Comparison of ENCODE assay signal across 21 mouse cellular contexts in the genomic region with DNA sequence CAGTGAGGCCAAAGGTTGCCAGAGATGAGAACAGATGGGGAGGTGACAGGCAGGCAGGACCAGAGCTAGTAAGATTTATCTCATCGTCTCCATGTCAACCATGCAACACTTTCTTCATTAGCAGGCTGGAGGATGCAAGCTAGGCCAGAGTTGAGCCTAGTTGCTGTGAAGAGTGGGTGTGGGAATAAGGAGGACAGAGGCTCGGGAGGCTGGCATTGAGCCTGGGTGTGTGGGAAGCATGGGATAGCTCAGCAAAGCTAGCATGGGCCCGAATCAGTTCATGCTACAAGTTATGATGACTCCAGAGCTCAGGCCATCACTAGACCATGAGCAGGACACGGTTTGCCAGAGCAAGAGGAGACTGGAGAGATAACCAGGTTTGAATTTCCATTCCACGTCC.
DNase-seq lines count a peak whose midpoint lies in the region; ATAC-seq lines count a peak whose summit lies in the region.
"Had no signal": no experiment of that assay in that cellular context is flagged by ENCODE, and none has a peak within 500 bp of the region (broad histone marks: within the 10 kb centered on the region; RNA-seq: fewer than 3 reads in every experiment).

No protein-coding gene starts in this region.

- no peak overlapping the region for H3K27ac ChIP-seq in forebrain, embryonic 16.5 days (ENCODE audit: low read length)
- H3K27ac ChIP-seq: embryonic facial prominence, embryonic 12.5 days; hindbrain, embryonic 14.5 days; midbrain, embryonic 13.5 days; neural tube, embryonic 12.5 days had no signal

- no peak for ATAC-seq in forebrain, embryonic 16.5 days
- ATAC-seq: forebrain, embryonic 14.5 days; lung, postnatal 0 days; midbrain, embryonic 13.5 days had no signal

- no peaks in the 10 kb centered on the region for H3K9me3 ChIP-seq in forebrain, embryonic 16.5 days (ENCODE audit: control insufficient read depth, low read length)
- H3K9me3 ChIP-seq: embryonic facial prominence, embryonic 12.5 days; midbrain, embryonic 13.5 days; neural tube, embryonic 12.5 days had no signal

- H3K4me1 ChIP-seq in forebrain, embryonic 16.5 days (replicated peaks; ENCODE audit: control insufficient read depth, insufficient read depth, low read length) = no peaks in the 10 kb centered on the region
- H3K4me1 ChIP-seq: embryonic facial prominence, embryonic 12.5 days; midbrain, embryonic 13.5 days; neural tube, embryonic 12.5 days had no signal

- no peak overlapping the region for H3K9ac ChIP-seq in forebrain, embryonic 16.5 days (replicated peaks; ENCODE audit: low read depth, low read length)
- H3K9ac ChIP-seq: embryonic facial prominence, embryonic 12.5 days; hindbrain, embryonic 14.5 days; midbrain, embryonic 13.5 days; neural tube, embryonic 12.5 days had no signal

- H3K4me3 ChIP-seq in forebrain, embryonic 16.5 days (replicated peaks; ENCODE audit: low read length) = no peak overlapping the region
- H3K4me3 ChIP-seq: embryonic facial prominence, embryonic 12.5 days; erythroblast, embryonic 14.5 days; midbrain, embryonic 13.5 days; neural tube, embryonic 12.5 days had no signal

- DNase-seq in heart, adult 11 months = peak; percentile 87
- no peak for DNase-seq in heart, postnatal 36 days
- DNase-seq in right cerebral cortex, adult 18-20 months = peak; percentile 81
- no peak for DNase-seq in right cerebral cortex, postnatal 4 days
- DNase-seq in right cerebral cortex, postnatal 10 days (ENCODE audit: low spot score in 2 of 2) = peak; percentile 41 to 52
- DNase-seq in B cell, adult 2 months = no peak
- DNase-seq: adrenal gland, adult 8-10 months; cerebellum, adult 9-11 months; gastrocnemius, postnatal 36 days; kidney, adult 9 months; kidney, postnatal 25 days; liver; thymus, postnatal 36 days had no signal

- H3K27me3 ChIP-seq in forebrain, embryonic 16.5 days (replicated peaks; ENCODE audit: control insufficient read depth, insufficient read depth, low read length) = no peaks in the 10 kb centered on the region
- H3K27me3 ChIP-seq: embryonic facial prominence, embryonic 12.5 days; midbrain, embryonic 13.5 days; neural tube, embryonic 12.5 days had no signal

- H3K4me2 ChIP-seq in forebrain, embryonic 16.5 days (ENCODE audit: low read length) = no peak overlapping the region
- H3K4me2 ChIP-seq: embryonic facial prominence, embryonic 12.5 days; hindbrain, embryonic 14.5 days; midbrain, embryonic 13.5 days; neural tube, embryonic 12.5 days had no signal

- WGBS in forebrain, embryonic 16.5 days = 89% methylated on average over 5 of the region's 5 CpGs

- H3K36me3 ChIP-seq in forebrain, embryonic 16.5 days (ENCODE audit: control insufficient read depth, insufficient read depth) = no peaks in the 10 kb centered on the region
- H3K36me3 ChIP-seq: embryonic facial prominence, embryonic 12.5 days; midbrain, embryonic 13.5 days; neural tube, embryonic 12.5 days had no signal

- intact Hi-C loops in heart, postnatal 36 days (cut with DNase I) = loop anchor here (5.0 kb wide), 1 partner anchor 60 kb away; no protein-coding TSS in a partner anchor

Comparison
In these comparisons a context has a peak if more than half of its experiments do, and no peak if none do; other contexts are left out.
1. DNase-seq: peak in heart, adult 11 months (single experiment), right cerebral cortex, adult 18-20 months (single experiment) and right cerebral cortex, postnatal 10 days (2 of 2); none in heart, postnatal 36 days (0 of 2), right cerebral cortex, postnatal 4 days (single experiment) and B cell, adult 2 months (0 of 2).